Mouse (Mus musculus): ENCODE measurements around the gene Gm4303. TPM values are rescaled to one million over a fixed set of nuclear protein-coding genes. Genes with fewer than 3 reads are reported as not detected.
"Not testable (repeated sequence)": the region's sequence is repeated elsewhere in the genome, so short reads cannot be mapped to it uniquely, and the experiment has no call there.

Gm4303 gene
- polyA plus RNA-seq (2015; fragmentation: Nextera tagmentation; extraction: Ambion mirVana), result not detected in 2 replicates

- not testable (repeated sequence) for ATAC-seq (ENCODE audit: low FRiP score, low read depth); H3K27me3 ChIP-seq; H3K9ac ChIP-seq; H3K36me3 ChIP-seq; H3K4me1 ChIP-seq; H3K27ac ChIP-seq; H3K9me3 ChIP-seq; H3K4me2 ChIP-seq (replicated peaks); H3K4me3 ChIP-seq
- no CpG with 5 or more reads among the region's 3 CpGs for WGBS
Measured at GRCm38 (mm10) chr10:100345672-100346071, at the start of gene Gm4303. Gene Gm4303, plus strand, starts transcription at chr10:100345972.

GRCm38 (mm10) chr10:100296105-100296504, 49.7 kb upstream of the Gm4303 start:
- H3K9me3 ChIP-seq, result no peaks in the 10 kb centered on the region
- 69% methylated on average over 2 of the region's 2 CpGs for WGBS
- no peaks in the 10 kb centered on the region for H3K36me3 ChIP-seq
- H3K27me3 ChIP-seq, result no peaks in the 10 kb centered on the region
- H3K27ac ChIP-seq, result no peak overlapping the region
- no peak overlapping the region for H3K9ac ChIP-seq
- H3K4me1 ChIP-seq, result no peaks in the 10 kb centered on the region
- no peak overlapping the region for H3K4me2 ChIP-seq (replicated peaks)
- ATAC-seq (ENCODE audit: low FRiP score, low read depth), result no peak
- H3K4me3 ChIP-seq, result no peak overlapping the region

GRCm38 (mm10) chr10:100300106-100300505, 45.7 kb upstream of the Gm4303 start:
- not testable (repeated sequence) for H3K4me3 ChIP-seq; ATAC-seq (ENCODE audit: low FRiP score, low read depth); H3K4me2 ChIP-seq (replicated peaks); H3K9me3 ChIP-seq; H3K27me3 ChIP-seq; H3K4me1 ChIP-seq; H3K36me3 ChIP-seq; H3K27ac ChIP-seq; H3K9ac ChIP-seq

- not testable (repeated sequence) for H3K4me2 ChIP-seq (replicated peaks); ATAC-seq (ENCODE audit: low FRiP score, low read depth); H3K9ac ChIP-seq; H3K27me3 ChIP-seq; H3K27ac ChIP-seq; H3K4me1 ChIP-seq; H3K36me3 ChIP-seq; H3K9me3 ChIP-seq; H3K4me3 ChIP-seq
- no CpG with 5 or more reads among the region's 2 CpGs for WGBS
Measured at GRCm38 (mm10) chr10:100335376-100335775, 10.4 kb upstream of the Gm4303 start, which contains the start of gene Gm4301. Gene Gm4301, plus strand, starts transcription at chr10:100335676.

GRCm38 (mm10) chr10:100340536-100340935, 5.2 kb upstream of the Gm4303 start, which contains the start of gene Gm4302:
Gene Gm4302, plus strand, starts transcription at chr10:100340836.
- not testable (repeated sequence) for ATAC-seq (ENCODE audit: low FRiP score, low read depth); H3K9me3 ChIP-seq
- WGBS, result no CpG with 5 or more reads among the region's 3 CpGs

GRCm38 (mm10) chr10:100350793-100351192, 5.0 kb downstream of the Gm4303 start, which contains the start of gene Gm4305:
Gene Gm4305, plus strand, starts transcription at chr10:100351093.
- WGBS, result no CpG with 5 or more reads among the region's 3 CpGs
- H3K4me1 ChIP-seq; H3K27me3 ChIP-seq; H3K4me2 ChIP-seq (replicated peaks); H3K27ac ChIP-seq; ATAC-seq (ENCODE audit: low FRiP score, low read depth); H3K36me3 ChIP-seq; H3K4me3 ChIP-seq; H3K9ac ChIP-seq; H3K9me3 ChIP-seq: not testable (repeated sequence)

More at GRCm38 (mm10) chr10:100340536-100340935, 5.2 kb upstream of the Gm4303 start, which contains the start of gene Gm4302:
- H3K27ac ChIP-seq; H3K36me3 ChIP-seq; H3K4me3 ChIP-seq; H3K4me1 ChIP-seq; H3K9ac ChIP-seq; H3K27me3 ChIP-seq; H3K4me2 ChIP-seq (replicated peaks): not testable (repeated sequence)

- not testable (repeated sequence) for H3K9ac ChIP-seq; H3K36me3 ChIP-seq; H3K9me3 ChIP-seq; H3K4me2 ChIP-seq (replicated peaks); H3K4me1 ChIP-seq; H3K4me3 ChIP-seq; H3K27me3 ChIP-seq; H3K27ac ChIP-seq; ATAC-seq (ENCODE audit: low FRiP score, low read depth)
- 82% methylated on average over 2 of the region's 2 CpGs for WGBS
Measured at GRCm38 (mm10) chr10:100356841-100357240, 11.1 kb downstream of the Gm4303 start.

- H3K4me2 ChIP-seq (replicated peaks); H3K4me3 ChIP-seq; H3K27ac ChIP-seq; ATAC-seq (ENCODE audit: low FRiP score, low read depth); H3K9me3 ChIP-seq; H3K27me3 ChIP-seq; H3K36me3 ChIP-seq; H3K4me1 ChIP-seq; H3K9ac ChIP-seq: not testable (repeated sequence)
- no CpG with 5 or more reads among the region's 3 CpGs for WGBS
Measured at GRCm38 (mm10) chr10:100361038-100361437, 15.3 kb downstream of the Gm4303 start, which contains the start of gene Gm4307. Gene Gm4307, plus strand, starts transcription at chr10:100361338.

GRCm38 (mm10) chr10:100382460-100382859, 36.7 kb downstream of the Gm4303 start, which contains the start of gene Gm4312:
Gene Gm4312, minus strand, starts transcription at chr10:100382560.
- H3K4me1 ChIP-seq; ATAC-seq (ENCODE audit: low FRiP score, low read depth): not testable (repeated sequence)
- no CpG with 5 or more reads among the region's 2 CpGs for WGBS

More at GRCm38 (mm10) chr10:100382460-100382859, 36.7 kb downstream of the Gm4303 start, which contains the start of gene Gm4312:
- H3K27ac ChIP-seq; H3K4me2 ChIP-seq (replicated peaks); H3K4me3 ChIP-seq; H3K27me3 ChIP-seq; H3K9ac ChIP-seq; H3K36me3 ChIP-seq; H3K9me3 ChIP-seq: not testable (repeated sequence)

Other genes starting within 250 kb of the Gm4303 start
- not detected in 2 replicates for gene Gm4301, start 10.3 kb upstream of the Gm4303 start, polyA plus RNA-seq (2015; fragmentation: Nextera tagmentation; extraction: Ambion mirVana)
- not detected in 2 replicates for gene Gm4302, start 5.1 kb upstream of the Gm4303 start, polyA plus RNA-seq (2015; fragmentation: Nextera tagmentation; extraction: Ambion mirVana)
- not detected in 2 replicates for gene Gm4305, start 5.1 kb downstream of the Gm4303 start, polyA plus RNA-seq (2015; fragmentation: Nextera tagmentation; extraction: Ambion mirVana)
- gene Gm4307, start 15.4 kb downstream of the Gm4303 start, polyA plus RNA-seq (2015; fragmentation: Nextera tagmentation; extraction: Ambion mirVana), result not detected in 2 replicates
- gene Gm4312, start 36.6 kb downstream of the Gm4303 start, polyA plus RNA-seq (2015; fragmentation: Nextera tagmentation; extraction: Ambion mirVana), result not detected in 2 replicates
- gene Tmtc3, start 141.4 kb downstream of the Gm4303 start, polyA plus RNA-seq (2015; fragmentation: Nextera tagmentation; extraction: Ambion mirVana), result 21.4 and 22.9 TPM in 2 replicates
- gene Cep290, start 141.6 kb downstream of the Gm4303 start, polyA plus RNA-seq (2015; fragmentation: Nextera tagmentation; extraction: Ambion mirVana), result 5.6 and 6.3 TPM in 2 replicates
- 7.9 and 9.0 TPM in 2 replicates for gene 4930430F08Rik, start 244.5 kb downstream of the Gm4303 start, polyA plus RNA-seq (2015; fragmentation: Nextera tagmentation; extraction: Ambion mirVana)
- gene 1700017N19Rik, start 244.5 kb downstream of the Gm4303 start, polyA plus RNA-seq (2015; fragmentation: Nextera tagmentation; extraction: Ambion mirVana), result not detected in 2 replicates

Measured in limb, embryonic 13.5 days (tissue).